Mouse (Mus musculus) adrenal gland, postnatal 14 days (tissue): ENCODE measurements around the gene Ampd3. TPM values are rescaled to one million over a fixed set of nuclear protein-coding genes. Genes with fewer than 3 reads are reported as not detected.

Source experiments
- DNase-seq: peaks from one replicate; pipeline ENCODE4 v3.0.0; 2021; ENCODE audit warnings: mixed read lengths
- total RNA-seq: library from RNA; stranded (reverse); gene quantifications from 2 replicates; pipeline ENCODE4 v1.2.3, GENCODE M21; 2021

The Ampd3 gene
- total RNA-seq, 1 experiment from 2014 or later = 22.9 TPM

- peak; percentile 87 for DNase-seq
Measured at GRCm38 (mm10) chr7:110801028-110801427, 33.0 kb downstream of the Ampd3 start.

- no peak for DNase-seq
Measured at GRCm38 (mm10) chr7:110803131-110803530, 35.1 kb downstream of the Ampd3 start.

GRCm38 (mm10) chr7:110804266-110804665, 36.3 kb downstream of the Ampd3 start:
- DNase-seq = peak; percentile 76

GRCm38 (mm10) chr7:110807460-110808030, 39.5 kb downstream of the Ampd3 start:
- DNase-seq = no peak

GRCm38 (mm10) chr7:110808962-110809361, 41.0 kb downstream of the Ampd3 start:
- DNase-seq = no peak

- no peak for DNase-seq
Measured at GRCm38 (mm10) chr7:110809585-110810557, 41.9 kb downstream of the Ampd3 start.

GRCm38 (mm10) chr7:110810995-110811394, 43.0 kb downstream of the Ampd3 start:
- no peak for DNase-seq

GRCm38 (mm10) chr7:110811529-110811928, 43.5 kb downstream of the Ampd3 start:
- peak; percentile 38 for DNase-seq

- no peak for DNase-seq
Measured at GRCm38 (mm10) chr7:110813983-110814382, 46.0 kb downstream of the Ampd3 start.

GRCm38 (mm10) chr7:110816037-110816436, 48.0 kb downstream of the Ampd3 start:
- DNase-seq = peak; percentile 61

GRCm38 (mm10) chr7:110818206-110818605, 50.2 kb downstream of the Ampd3 start:
- DNase-seq = peak; percentile 47

- DNase-seq = no peak
Measured at GRCm38 (mm10) chr7:110818787-110819350, 50.9 kb downstream of the Ampd3 start.

GRCm38 (mm10) chr7:110821068-110821467, 53.1 kb downstream of the Ampd3 start:
- DNase-seq = peak; percentile 66

GRCm38 (mm10) chr7:110821653-110822052, 53.6 kb downstream of the Ampd3 start:
- peak; percentile 79 for DNase-seq

GRCm38 (mm10) chr7:110822055-110822454, 54.0 kb downstream of the Ampd3 start:
- no peak for DNase-seq

- no peak for DNase-seq
Measured at GRCm38 (mm10) chr7:110823076-110823475, 55.1 kb downstream of the Ampd3 start.

GRCm38 (mm10) chr7:110823593-110823992, 55.6 kb downstream of the Ampd3 start:
- DNase-seq = no peak

- DNase-seq = no peak
Measured at GRCm38 (mm10) chr7:110823995-110824953, 56.3 kb downstream of the Ampd3 start.

GRCm38 (mm10) chr7:110833024-110833423, 65.0 kb downstream of the Ampd3 start:
- no peak for DNase-seq

- no peak for DNase-seq
Measured at GRCm38 (mm10) chr7:110834018-110834417, 66.0 kb downstream of the Ampd3 start.

GRCm38 (mm10) chr7:110834522-110834921, 66.5 kb downstream of the Ampd3 start:
- no peak for DNase-seq

GRCm38 (mm10) chr7:110840332-110840731, 72.3 kb downstream of the Ampd3 start:
- DNase-seq = no peak
